Comparison of ENCODE assay signal across 9 mouse cellular contexts in genomic region chr17:79894054-79894453, GRCm38 (mm10). TPM values are rescaled to one million over a fixed set of nuclear protein-coding genes. Genes with fewer than 3 reads are reported as not detected.
DNase-seq lines count a peak whose midpoint lies in the region; ATAC-seq and TF ChIP-seq lines count a peak whose summit lies in the region.
"Had no signal": no experiment of that assay in that cellular context is flagged by ENCODE, and none has a peak within 500 bp of the region (broad histone marks: within the 10 kb centered on the region; RNA-seq: fewer than 3 reads in every experiment).

No protein-coding gene starts in this region.

- H3K27ac ChIP-seq in kidney, postnatal 0 days = no peak overlapping the region
- no peak overlapping the region for H3K27ac ChIP-seq in kidney, adult 2 months (ENCODE audit: insufficient read depth, low read depth, low read length)
- H3K27ac ChIP-seq in embryonic facial prominence, embryonic 11.5 days (replicated peaks; ENCODE audit: low read depth, low read length) = no peak overlapping the region
- no peak overlapping the region for H3K27ac ChIP-seq in intestine, embryonic 14.5 days (ENCODE audit: low read depth)
- H3K27ac ChIP-seq in midbrain, postnatal 0 days (ENCODE audit: low read depth, low read length) = no peak overlapping the region

- DNase-seq in kidney, postnatal 0 days (ENCODE audit: low spot score) = no peak
- DNase-seq in kidney, adult 2 months = no peak
- no peak for DNase-seq in embryonic facial prominence, embryonic 11.5 days (ENCODE audit: low spot score)
- no peak for DNase-seq in intestine, embryonic 14.5 days (ENCODE audit: low spot score)
- DNase-seq in midbrain, postnatal 0 days (ENCODE audit: low spot score) = no peak
- DNase-seq in right cerebral cortex, postnatal 10 days (ENCODE audit: low spot score in 2 of 2) = no peak
- no peak for DNase-seq in adrenal gland, postnatal 4 days (ENCODE audit: low spot score in 2 of 2)
- DNase-seq in MN1 (ENCODE audit: low spot score) = no peak
- DNase-seq: thymus, postnatal 36 days had no signal

- 44% methylated on average over 4 of the region's 4 CpGs for WGBS in kidney, postnatal 0 days
- 56% methylated on average over 4 of the region's 4 CpGs for WGBS in kidney, adult 2 months
- 54% methylated on average over 4 of the region's 4 CpGs for WGBS in embryonic facial prominence, embryonic 11.5 days
- WGBS in intestine, embryonic 14.5 days = 43% methylated on average over 4 of the region's 4 CpGs
- WGBS in midbrain, postnatal 0 days = 63% methylated on average over 4 of the region's 4 CpGs

- ATAC-seq in kidney, postnatal 0 days (replicated peaks; ENCODE audit: low FRiP score, low read depth) = no peak
- ATAC-seq in embryonic facial prominence, embryonic 11.5 days (replicated peaks; ENCODE audit: insufficient number of reproducible peaks, low FRiP score, low TSS enrichment, low read depth) = no peak
- ATAC-seq in intestine, embryonic 14.5 days (replicated peaks; ENCODE audit: low FRiP score, low TSS enrichment, low read depth) = no peak
- no peak for ATAC-seq in midbrain, postnatal 0 days (ENCODE audit: low FRiP score)

- no peaks in the 10 kb centered on the region for H3K36me3 ChIP-seq in kidney, postnatal 0 days (ENCODE audit: insufficient read depth, low read length)
- H3K36me3 ChIP-seq in kidney, adult 2 months (ENCODE audit: control insufficient read depth, insufficient read depth, low read length) = no peaks in the 10 kb centered on the region
- no peaks in the 10 kb centered on the region for H3K36me3 ChIP-seq in embryonic facial prominence, embryonic 11.5 days (replicated peaks; ENCODE audit: control insufficient read depth, insufficient read depth, low read depth, low read length)
- no peaks in the 10 kb centered on the region for H3K36me3 ChIP-seq in intestine, embryonic 14.5 days (ENCODE audit: control insufficient read depth, insufficient read depth, low read length)
- H3K36me3 ChIP-seq in midbrain, postnatal 0 days (ENCODE audit: insufficient read depth, low read length) = no peaks in the 10 kb centered on the region

- peak overlapping the region; percentile 91 for H3K4me2 ChIP-seq in kidney, postnatal 0 days (ENCODE audit: low read length)
- H3K4me2 ChIP-seq in embryonic facial prominence, embryonic 11.5 days (ENCODE audit: low read depth, low read length) = peak overlapping the region; percentile 21
- H3K4me2 ChIP-seq in intestine, embryonic 14.5 days (ENCODE audit: low read length) = peak overlapping the region; percentile 67
- H3K4me2 ChIP-seq in midbrain, postnatal 0 days (ENCODE audit: low read depth, low read length, poor library complexity, severe bottlenecking) = peak overlapping the region; percentile 78

- 0 out of 2 replicates have a peak overlapping the region, but pooled peaks have one; percentile 91 for H3K9ac ChIP-seq in kidney, postnatal 0 days (ENCODE audit: low read depth, low read length)
- H3K9ac ChIP-seq in embryonic facial prominence, embryonic 11.5 days (replicated peaks; ENCODE audit: low read length) = no peak overlapping the region
- H3K9ac ChIP-seq in intestine, embryonic 14.5 days (ENCODE audit: low read length) = no peak overlapping the region
- no peak overlapping the region for H3K9ac ChIP-seq in midbrain, postnatal 0 days (replicated peaks; ENCODE audit: low read length, poor library complexity, severe bottlenecking)

- no peak for TF ChIP-seq POLR2A in kidney, adult 2 months (IDR thresholded peaks at IDR 0.05; ENCODE audit: low read depth, low read length)

- H3K27me3 ChIP-seq in kidney, postnatal 0 days (ENCODE audit: insufficient read depth, low read length) = no peaks in the 10 kb centered on the region
- no peaks in the 10 kb centered on the region; the same call in 1 of the 2 replicates for H3K27me3 ChIP-seq in kidney, adult 2 months (replicated peaks; ENCODE audit: control insufficient read depth, insufficient read depth, low read length)
- H3K27me3 ChIP-seq in embryonic facial prominence, embryonic 11.5 days (ENCODE audit: control insufficient read depth, insufficient read depth, low read length) = no peaks in the 10 kb centered on the region
- peaks cover 9% of the 10 kb centered on the region; the same call in 1 of the 2 replicates for H3K27me3 ChIP-seq in intestine, embryonic 14.5 days (replicated peaks; ENCODE audit: control insufficient read depth, insufficient read depth, low read length)
- 0 out of 2 replicates have a peak, but pooled peaks cover 5% of the 10 kb centered on the region for H3K27me3 ChIP-seq in midbrain, postnatal 0 days (ENCODE audit: insufficient read depth, low read length)

- 0 out of 2 replicates have a peak overlapping the region, but pooled peaks have one; percentile 97 for H3K4me3 ChIP-seq in kidney, postnatal 0 days (replicated peaks; ENCODE audit: low read depth, low read length)
- H3K4me3 ChIP-seq in kidney, adult 2 months (ENCODE audit: insufficient read depth, low read depth, low read length) = no peak overlapping the region
- no peak overlapping the region for H3K4me3 ChIP-seq in embryonic facial prominence, embryonic 11.5 days (ENCODE audit: low read depth, low read length)
- H3K4me3 ChIP-seq in intestine, embryonic 14.5 days (ENCODE audit: low read depth, low read length) = peak overlapping the region; percentile 58
- H3K4me3 ChIP-seq in midbrain, postnatal 0 days (ENCODE audit: low read depth, low read length) = peak overlapping the region; percentile 95; the same call in 1 of the 2 replicates

- peaks cover 20% of the 10 kb centered on the region for H3K4me1 ChIP-seq in kidney, postnatal 0 days (replicated peaks; ENCODE audit: insufficient read depth, low read length)
- H3K4me1 ChIP-seq in kidney, adult 2 months (ENCODE audit: control insufficient read depth, insufficient read depth, low read length) = peaks cover 13% of the 10 kb centered on the region
- no peaks in the 10 kb centered on the region for H3K4me1 ChIP-seq in embryonic facial prominence, embryonic 11.5 days (ENCODE audit: control insufficient read depth, insufficient read depth, low read length)
- H3K4me1 ChIP-seq in intestine, embryonic 14.5 days (replicated peaks; ENCODE audit: control insufficient read depth, insufficient read depth, low read length) = peaks cover 28% of the 10 kb centered on the region
- peaks cover 9% of the 10 kb centered on the region for H3K4me1 ChIP-seq in midbrain, postnatal 0 days (ENCODE audit: insufficient read depth, low read length)

- no peak for TF ChIP-seq CTCF in kidney, postnatal 0 days (IDR thresholded peaks at IDR 0.05; ENCODE audit: low read depth)
- TF ChIP-seq CTCF in kidney, adult 2 months (conservative IDR thresholded peaks at IDR 0.05; ENCODE audit: insufficient read depth, insufficient read length, low read depth, low read length) = no peak
- TF ChIP-seq CTCF in midbrain, postnatal 0 days (IDR thresholded peaks at IDR 0.05) = no peak

- no peaks in the 10 kb centered on the region for H3K9me3 ChIP-seq in kidney, postnatal 0 days (replicated peaks; ENCODE audit: low read length)
- no peaks in the 10 kb centered on the region for H3K9me3 ChIP-seq in embryonic facial prominence, embryonic 11.5 days (replicated peaks; ENCODE audit: control insufficient read depth, low read length)
- H3K9me3 ChIP-seq in intestine, embryonic 14.5 days (ENCODE audit: control insufficient read depth, low read length) = no peaks in the 10 kb centered on the region
- H3K9me3 ChIP-seq in midbrain, postnatal 0 days (ENCODE audit: low read length) = no peaks in the 10 kb centered on the region

RNA-seq across cellular contexts. Expression of gene Atl2, which starts 1.9 kb away (rescaled TPM):
- polyA plus RNA-seq in kidney, postnatal 0 days (2015; fragmentation: Nextera tagmentation; extraction: Ambion mirVana) = 28.2 and 30.7 TPM in 2 replicates
- 15.1 and 18.0 TPM in 2 replicates for polyA plus RNA-seq in kidney, adult 2 months (2012; rRNA removed)
- 35.8 and 39.0 TPM in 2 replicates for polyA plus RNA-seq in embryonic facial prominence, embryonic 11.5 days (2014; fragmentation: Nextera tagmentation; extraction: Ambion mirVana)
- polyA plus RNA-seq in intestine, embryonic 14.5 days (2014; fragmentation: Nextera tagmentation; extraction: Ambion mirVana) = 40.1 and 40.3 TPM in 2 replicates
- 31.0 and 39.0 TPM in 2 replicates for total RNA-seq in midbrain, postnatal 0 days (2014; rRNA removed)
- polyA plus RNA-seq in midbrain, postnatal 0 days (2015; fragmentation: Nextera tagmentation; extraction: Ambion mirVana) = 29.4 and 30.5 TPM in 2 replicates
- total RNA-seq in adrenal gland, postnatal 4 days (2021) = 10 to 100 TPM; 42.0 to 42.6 TPM

Comparison
In these comparisons a context has a peak if more than half of its experiments do, and no peak if none do; other contexts are left out.
1. H3K4me3 ChIP-seq: peak in kidney, postnatal 0 days (single experiment), intestine, embryonic 14.5 days (single experiment) and midbrain, postnatal 0 days (single experiment); none in kidney, adult 2 months (single experiment) and embryonic facial prominence, embryonic 11.5 days (single experiment).
2. H3K4me2 ChIP-seq: peak in every context shown above with its lines; median percentile 91 in kidney, postnatal 0 days; 78 in midbrain, postnatal 0 days; 67 in intestine, embryonic 14.5 days; 21 in embryonic facial prominence, embryonic 11.5 days.